Mouse (Mus musculus) limb, embryonic 12.5 days (tissue): ENCODE results near the gene Khnyn. TPM values are rescaled to one million over a fixed set of nuclear protein-coding genes. Genes with fewer than 3 reads are reported as not detected.

Experiments used
- ATAC-seq: fragments of 200-750 bp; cut with Nextera tagmentation; 2 replicates; pipeline ENCODE4 v1.8.0; 2017; ENCODE audit warnings: low read depth, moderate TSS enrichment; ENCODE audit not compliant: insufficient number of reproducible peaks, insufficient read depth, low FRiP score, low TSS enrichment
- H3K27ac ChIP-seq: fragments of 300-500 bp; sonication (generic); 2 replicates; pipeline ENCODE4 v1.5.1; 2016; ENCODE audit warnings: mild to moderate bottlenecking, moderate library complexity
- H3K27me3 ChIP-seq: fragments of 300-500 bp; sonication (generic); 2 replicates; pipeline ENCODE4 v1.6.1; 2016; ENCODE audit warnings: mild to moderate bottlenecking, moderate library complexity
- H3K36me3 ChIP-seq: fragments of 300-500 bp; sonication (generic); 2 replicates; pipeline ENCODE4 v1.6.1; 2016; ENCODE audit warnings: mild to moderate bottlenecking, moderate library complexity
- H3K4me1 ChIP-seq: fragments of 300-500 bp; sonication (generic); replicated peaks from 2 replicates; pipeline ENCODE4 v1.6.1; 2016
- H3K4me2 ChIP-seq: fragments of 300-500 bp; sonication (generic); 2 replicates; pipeline ENCODE4 v1.6.1; 2016; ENCODE audit warnings: mild to moderate bottlenecking, moderate library complexity
- H3K4me3 ChIP-seq: fragments of 300-500 bp; sonication (generic); replicated peaks from 2 replicates; pipeline ENCODE4 v1.5.1; 2016; ENCODE audit warnings: mild to moderate bottlenecking
- H3K9ac ChIP-seq: fragments of 300-500 bp; sonication (generic); replicated peaks from 2 replicates; pipeline ENCODE4 v1.6.1; 2016; ENCODE audit warnings: mild to moderate bottlenecking, moderate library complexity
- H3K9me3 ChIP-seq: fragments of 300-500 bp; sonication (generic); 2 replicates; pipeline ENCODE4 v1.6.1; 2016; ENCODE audit warnings: mild to moderate bottlenecking, moderate library complexity
- WGBS: fragments of 180-500 bp; shearing (Covaris S2); methylation state at CpG from one replicate; pipeline ENCODE4 v1.1.7; 2016; 5-methylcytosine and 5-hydroxymethylcytosine counted together
- polyA plus RNA-seq: library from polyadenylated mRNA; unstranded; fragments of >200 nt; fragmentation: Nextera tagmentation; extraction: Ambion mirVana; gene quantifications from 2 replicates; pipeline ENCODE4 v1.2.1, GENCODE M21; 2016

Gene Khnyn
- polyA plus RNA-seq, 1 experiment from 2014 or later: 36.9 TPM

DNA sequence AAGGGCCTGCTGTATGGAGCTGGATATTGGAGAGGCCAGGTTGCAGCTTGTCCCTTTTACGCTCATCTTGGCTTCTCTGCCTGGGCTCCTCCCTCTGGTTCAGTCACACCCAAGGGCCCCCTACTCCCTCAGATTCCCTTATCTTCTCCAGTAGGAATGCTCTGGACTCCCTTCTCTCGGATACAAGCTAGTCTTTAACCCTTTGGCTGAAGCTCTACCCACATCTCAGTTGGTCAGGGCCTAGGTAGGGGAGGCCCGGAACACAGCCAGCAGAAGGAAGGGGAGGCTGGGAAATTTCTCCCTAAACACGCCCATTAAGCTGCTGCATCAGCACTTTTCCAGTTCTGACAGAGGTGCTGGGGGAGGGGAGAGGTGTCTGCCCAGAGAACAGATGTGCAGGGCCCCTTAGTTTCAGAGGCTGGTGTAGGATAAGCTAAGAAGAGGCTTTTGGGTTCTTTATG lies 29.6 kb upstream of the Khnyn start:
- peak overlapping the region; percentile 78 for H3K4me3 ChIP-seq
- H3K9me3 ChIP-seq: no peaks in the 10 kb centered on the region
- H3K36me3 ChIP-seq: peaks cover 23% of the 10 kb centered on the region
- no peaks in the 10 kb centered on the region for H3K27me3 ChIP-seq
- H3K27ac ChIP-seq: peak overlapping the region; percentile 98
- H3K4me2 ChIP-seq: peak overlapping the region; percentile 98
- no peak for ATAC-seq
- WGBS: 0% methylated on average over 4 of the region's 4 CpGs
- peaks cover 64% of the 10 kb centered on the region for H3K4me1 ChIP-seq
- peak overlapping the region; percentile 89 for H3K9ac ChIP-seq

DNA sequence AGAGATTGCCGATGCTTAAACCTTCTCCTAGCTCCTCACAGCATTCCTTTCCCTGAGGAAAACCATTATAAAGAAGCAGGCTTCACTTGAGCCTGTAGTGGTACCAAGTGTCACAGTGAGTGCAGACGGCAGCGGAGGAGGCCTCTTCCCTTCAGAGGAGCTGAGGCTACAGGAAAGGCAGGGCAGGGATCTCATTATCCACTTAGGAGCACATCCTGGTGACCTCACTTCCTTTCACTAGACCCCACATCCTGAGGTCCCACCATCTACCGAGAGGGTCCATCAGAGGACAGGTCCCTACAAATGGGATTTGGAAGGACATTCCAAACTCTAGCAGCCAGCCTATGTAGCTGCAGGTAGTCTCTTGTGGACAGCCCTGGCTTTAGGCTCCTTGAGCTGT lies 27.2 kb upstream of the Khnyn start:
- Histone ChIP-seq H3K36me3 (peaks cover 34% of the 10 kb centered on the region), H3K9me3 (no peaks in the 10 kb centered on the region), H3K27ac (no peak overlapping the region), H3K4me1 (peaks cover 68% of the 10 kb centered on the region), H3K9ac (no peak overlapping the region), H3K4me3 (peak overlapping the region; percentile 18; the same call in 1 of the 2 replicates), H3K27me3 (no peaks in the 10 kb centered on the region), H3K4me2 (peak overlapping the region; percentile 98)
- no peak for ATAC-seq
- 42% methylated on average over 4 of the region's 4 CpGs for WGBS

DNA sequence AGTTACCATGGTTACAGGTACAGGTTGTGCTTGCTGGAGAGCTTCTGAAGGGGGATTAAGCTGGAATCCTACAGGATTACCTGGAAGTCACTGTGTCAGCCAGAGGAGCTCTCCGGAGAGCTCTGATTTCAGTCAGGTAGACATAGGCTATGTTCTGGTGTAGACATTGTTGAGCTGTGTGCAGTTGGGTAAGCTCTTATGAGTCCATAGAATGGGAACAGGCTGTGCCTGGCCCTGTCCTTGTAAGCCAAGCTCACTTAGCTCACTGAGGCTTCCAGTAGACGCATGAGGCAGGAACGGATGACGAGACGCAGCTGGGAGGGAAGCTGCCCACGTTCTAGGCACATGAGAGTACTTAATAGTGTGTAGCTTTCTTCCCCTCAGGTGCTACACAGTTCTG lies 22.6 kb upstream of the Khnyn start:
- H3K9ac ChIP-seq: no peak overlapping the region
- no peak overlapping the region for H3K4me2 ChIP-seq
- no peak overlapping the region for H3K4me3 ChIP-seq
- ATAC-seq: no peak
- H3K36me3 ChIP-seq: peaks cover 75% of the 10 kb centered on the region
- no peaks in the 10 kb centered on the region for H3K9me3 ChIP-seq
- WGBS: 66% methylated on average over 6 of the region's 6 CpGs
- H3K27me3 ChIP-seq: no peaks in the 10 kb centered on the region
- H3K27ac ChIP-seq: peak overlapping the region; percentile 14; the same call in 1 of the 2 replicates
- peaks cover 59% of the 10 kb centered on the region for H3K4me1 ChIP-seq

DNA sequence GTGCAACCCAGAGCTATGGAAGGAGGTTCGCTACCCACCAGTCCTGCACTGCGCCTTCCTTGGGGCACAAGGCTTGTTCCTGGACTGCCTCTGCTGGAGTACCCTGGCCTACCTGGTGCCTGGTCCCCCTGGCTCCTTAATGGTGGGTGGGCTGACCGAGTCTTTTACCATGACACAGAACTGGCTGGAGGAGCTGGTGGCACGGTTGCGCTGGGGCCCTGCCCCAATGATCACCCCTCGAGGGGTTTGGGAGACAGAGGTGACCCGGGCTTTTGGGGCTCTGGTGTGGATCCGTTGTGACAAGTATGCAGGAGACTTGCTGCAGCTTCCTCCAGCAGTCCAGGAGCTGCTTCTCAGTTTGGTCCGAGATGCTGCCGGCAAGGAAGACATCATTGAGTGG lies 21.8 kb upstream of the Khnyn start:
- peaks cover 75% of the 10 kb centered on the region for H3K36me3 ChIP-seq
- H3K4me3 ChIP-seq: no peak overlapping the region
- H3K9ac ChIP-seq: no peak overlapping the region
- ATAC-seq: no peak
- 0 out of 2 replicates have a peak overlapping the region, but pooled peaks have one; percentile 29 for H3K27ac ChIP-seq
- H3K4me1 ChIP-seq: peaks cover 51% of the 10 kb centered on the region
- 89% methylated on average over 10 of the region's 10 CpGs for WGBS
- no peaks in the 10 kb centered on the region for H3K27me3 ChIP-seq
- no peaks in the 10 kb centered on the region for H3K9me3 ChIP-seq
- H3K4me2 ChIP-seq: no peak overlapping the region

DNA sequence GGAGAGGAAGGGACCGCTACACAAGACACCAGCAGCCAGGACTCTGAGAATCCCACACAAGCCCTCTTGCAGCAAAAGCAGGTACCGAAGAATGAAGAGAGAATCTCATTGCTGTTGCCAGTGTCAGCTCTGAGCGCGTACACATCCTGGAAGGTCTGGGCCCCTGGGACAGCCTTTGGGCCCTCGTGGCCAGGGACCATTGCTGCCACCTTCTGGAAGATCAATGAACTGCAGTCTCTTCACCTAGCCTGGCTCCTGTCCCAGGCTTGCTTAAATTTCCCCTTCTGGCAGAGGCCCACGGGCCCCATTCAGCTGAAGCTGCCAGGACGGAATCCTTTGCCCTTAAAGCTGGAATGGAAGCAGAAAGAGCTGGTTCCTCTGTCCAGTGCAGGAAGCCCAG lies 21.0 kb upstream of the Khnyn start:
- Histone ChIP-seq H3K4me3 (no peak overlapping the region), H3K27me3 (no peaks in the 10 kb centered on the region), H3K9ac (no peak overlapping the region), H3K36me3 (peaks cover 79% of the 10 kb centered on the region), H3K27ac (no peak overlapping the region), H3K4me2 (peak overlapping the region; percentile 2; the same call in 1 of the 2 replicates), H3K9me3 (no peaks in the 10 kb centered on the region), H3K4me1 (peaks cover 48% of the 10 kb centered on the region)
- 30% methylated on average over 7 of the region's 7 CpGs for WGBS
- 0 out of 2 replicates have a peak, but pooled peaks have one; percentile 9 for ATAC-seq

DNA sequence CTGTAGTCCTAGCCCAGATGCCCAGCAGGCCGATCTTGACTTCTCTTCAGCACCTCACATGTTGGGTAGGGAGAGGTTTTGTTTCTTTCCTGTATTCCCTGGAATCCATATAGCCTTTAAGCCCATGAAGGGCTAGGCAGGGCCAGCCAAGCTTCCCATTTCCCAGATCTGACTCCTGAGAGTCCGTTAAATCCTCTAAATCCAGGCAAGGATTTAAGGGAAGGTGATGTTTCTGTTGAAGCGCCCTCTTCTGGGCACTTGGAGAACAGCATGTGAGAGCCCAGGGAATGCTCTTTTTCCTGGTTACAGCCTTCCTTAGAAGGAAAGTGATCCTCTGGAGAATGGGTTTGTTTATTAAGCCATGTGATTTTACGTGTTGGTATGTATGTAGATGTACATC lies 17.8 kb upstream of the Khnyn start:
- no peak overlapping the region for H3K4me3 ChIP-seq
- ATAC-seq: no peak
- WGBS: 39% methylated on average over 4 of the region's 4 CpGs
- H3K9ac ChIP-seq: no peak overlapping the region
- no peaks in the 10 kb centered on the region for H3K9me3 ChIP-seq
- no peaks in the 10 kb centered on the region for H3K27me3 ChIP-seq
- H3K27ac ChIP-seq: no peak overlapping the region
- H3K4me1 ChIP-seq: peaks cover 21% of the 10 kb centered on the region
- no peak overlapping the region for H3K4me2 ChIP-seq
- peaks cover 99% of the 10 kb centered on the region for H3K36me3 ChIP-seq

DNA sequence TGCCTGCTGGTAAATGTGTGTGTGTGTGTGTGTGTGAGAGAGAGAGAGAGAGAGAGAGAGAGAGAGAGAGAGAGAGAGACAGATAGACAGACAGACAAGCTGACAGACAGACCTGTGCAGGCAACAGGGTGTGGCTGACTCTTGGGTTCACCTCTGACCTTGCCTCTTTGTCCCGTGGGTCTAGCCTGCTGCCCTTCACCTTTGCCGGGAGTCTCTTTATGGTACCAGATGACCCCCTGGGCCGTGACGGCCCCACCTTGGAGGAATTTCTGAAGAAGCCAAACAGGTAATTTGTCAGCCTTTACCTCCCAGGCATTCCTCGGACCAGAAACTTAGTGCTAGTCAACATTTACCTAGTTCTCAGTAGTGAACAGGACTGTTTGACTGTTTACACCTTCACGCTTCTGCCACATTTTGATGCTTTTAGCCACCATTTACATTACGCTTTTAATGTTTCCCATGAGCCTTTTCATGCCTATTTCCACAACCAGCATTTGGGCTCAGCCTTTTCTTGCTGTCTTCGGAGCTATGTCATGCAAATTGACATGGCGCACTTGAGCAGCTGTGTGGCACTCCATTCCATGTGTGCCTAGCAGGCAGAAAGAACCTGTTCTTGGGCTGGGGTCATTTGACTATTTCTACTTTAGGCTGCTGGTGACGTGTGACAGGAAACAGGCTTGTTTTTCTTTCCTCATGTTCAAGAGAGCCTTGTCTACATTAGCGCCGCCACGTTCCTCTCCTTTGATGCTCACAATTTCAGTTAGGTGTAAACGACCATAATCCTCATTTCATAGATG lies 16.3 kb upstream of the Khnyn start:
- H3K36me3 ChIP-seq: peaks cover 100% of the 10 kb centered on the region
- no peak for ATAC-seq

DNA sequence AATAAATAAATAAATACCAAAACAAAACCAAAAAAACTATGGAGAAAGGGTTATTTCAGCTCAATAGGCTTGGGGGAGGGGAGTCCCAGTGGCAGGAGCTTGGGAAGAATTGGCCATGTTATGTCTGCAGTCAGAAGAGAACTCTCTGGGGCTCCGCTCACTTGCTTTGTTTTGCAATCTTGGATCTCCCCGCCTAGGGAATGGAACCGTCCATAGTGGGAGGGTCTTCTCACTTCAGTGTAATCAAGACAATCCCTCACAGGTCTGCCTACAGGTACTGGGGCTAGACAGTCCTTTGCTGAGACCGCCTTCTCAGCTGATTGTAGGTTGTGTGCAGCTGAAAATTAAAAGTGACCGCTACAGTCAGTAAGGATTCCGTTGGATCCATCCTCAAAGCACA lies 15.2 kb upstream of the Khnyn start:
- no peak overlapping the region for H3K4me2 ChIP-seq
- H3K36me3 ChIP-seq: peaks cover 90% of the 10 kb centered on the region
- no peak for ATAC-seq
- 91% methylated on average over 6 of the region's 6 CpGs for WGBS
- H3K27ac ChIP-seq: no peak overlapping the region
- H3K4me3 ChIP-seq: no peak overlapping the region
- no peak overlapping the region for H3K9ac ChIP-seq
- no peaks in the 10 kb centered on the region for H3K9me3 ChIP-seq
- peaks cover 17% of the 10 kb centered on the region for H3K4me1 ChIP-seq
- no peaks in the 10 kb centered on the region for H3K27me3 ChIP-seq

More for the DNA sequence above, 16.3 kb upstream of the Khnyn start:
- Histone ChIP-seq H3K4me2 (no peak overlapping the region), H3K27ac (no peak overlapping the region), H3K27me3 (no peaks in the 10 kb centered on the region), H3K9ac (no peak overlapping the region), H3K4me1 (peaks cover 13% of the 10 kb centered on the region), H3K9me3 (no peaks in the 10 kb centered on the region), H3K4me3 (no peak overlapping the region)
- WGBS: 90% methylated on average over 14 of the region's 14 CpGs

DNA sequence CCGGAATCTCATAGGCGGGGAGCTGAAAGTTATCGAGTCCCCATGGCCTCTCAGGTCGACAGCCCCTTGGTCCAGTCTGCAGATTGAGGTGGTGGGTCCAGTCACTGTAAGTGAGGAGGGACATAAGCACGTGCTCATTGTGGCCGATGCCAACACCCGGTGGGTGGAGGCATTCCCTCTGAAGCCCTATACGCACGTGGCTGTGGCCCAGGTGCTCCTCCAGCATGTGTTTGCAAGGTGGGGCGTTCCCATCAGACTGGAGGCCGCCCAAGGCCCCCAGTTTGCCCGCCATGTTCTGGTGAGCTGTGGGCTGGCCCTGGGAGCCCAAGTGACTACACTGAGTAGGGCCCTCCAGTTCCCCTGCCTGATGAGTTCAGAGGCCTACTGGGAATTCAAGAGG lies 12.7 kb upstream of the Khnyn start:
- no peaks in the 10 kb centered on the region for H3K9me3 ChIP-seq
- H3K9ac ChIP-seq: no peak overlapping the region
- no peak overlapping the region for H3K4me3 ChIP-seq
- peaks cover 19% of the 10 kb centered on the region for H3K4me1 ChIP-seq
- H3K36me3 ChIP-seq: peaks cover 65% of the 10 kb centered on the region
- no peaks in the 10 kb centered on the region for H3K27me3 ChIP-seq
- no peak for ATAC-seq
- no peak overlapping the region for H3K27ac ChIP-seq
- WGBS: 92% methylated on average over 12 of the region's 12 CpGs
- no peak overlapping the region for H3K4me2 ChIP-seq

DNA sequence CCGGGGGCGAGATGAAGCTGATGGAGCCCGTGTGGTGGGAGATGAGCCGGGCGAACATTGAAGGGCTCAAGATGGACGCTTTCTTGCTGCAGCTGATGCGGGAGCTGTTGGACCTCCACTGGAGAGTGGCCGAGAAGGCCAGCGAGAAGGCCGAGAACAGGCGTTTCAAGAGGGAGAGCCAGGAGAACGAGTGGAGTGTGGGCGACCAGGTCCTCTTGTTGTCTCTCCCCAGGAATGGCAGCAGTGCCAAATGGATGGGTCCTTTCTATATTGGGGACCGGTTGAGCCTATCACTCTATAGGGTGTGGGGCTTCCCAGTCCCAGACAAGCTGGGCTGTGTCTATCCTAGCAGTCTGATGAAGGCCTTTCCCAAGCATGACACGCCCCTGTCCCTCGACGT lies 12.2 kb upstream of the Khnyn start:
- no peaks in the 10 kb centered on the region for H3K9me3 ChIP-seq
- 87% methylated on average over 17 of the region's 17 CpGs for WGBS
- H3K27me3 ChIP-seq: no peaks in the 10 kb centered on the region
- H3K4me2 ChIP-seq: no peak overlapping the region
- no peak overlapping the region for H3K27ac ChIP-seq
- no peak overlapping the region for H3K4me3 ChIP-seq
- H3K4me1 ChIP-seq: peaks cover 24% of the 10 kb centered on the region
- ATAC-seq: no peak
- peaks cover 60% of the 10 kb centered on the region for H3K36me3 ChIP-seq
- no peak overlapping the region for H3K9ac ChIP-seq

DNA sequence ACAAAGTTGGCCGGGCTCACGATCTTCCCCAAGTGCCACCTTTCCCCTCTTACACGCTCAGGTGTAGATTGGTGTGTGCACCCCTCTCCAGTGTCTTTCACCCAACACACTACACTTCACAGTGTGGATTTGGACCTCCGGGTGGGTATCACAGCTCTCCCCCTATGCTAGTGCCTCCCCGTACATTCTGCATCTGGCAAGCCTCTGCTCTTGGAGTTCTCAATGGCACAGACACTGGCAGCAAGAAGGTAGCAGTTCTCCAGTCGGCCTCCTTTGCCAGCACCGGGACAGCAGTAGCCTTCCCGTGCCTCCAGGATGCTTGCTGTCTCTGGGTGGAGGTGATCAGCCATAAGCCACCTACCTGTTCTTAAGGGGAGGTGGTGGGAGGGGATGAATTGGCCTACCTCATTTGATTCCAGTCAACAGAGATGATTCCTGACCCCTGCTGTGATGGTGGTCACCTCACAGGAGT lies 11.5 kb upstream of the Khnyn start:
- 0 out of 2 replicates have a peak overlapping the region, but pooled peaks have one; percentile 18 for H3K9ac ChIP-seq
- H3K27ac ChIP-seq: peak overlapping the region; percentile 56; the same call in 1 of the 2 replicates
- no peaks in the 10 kb centered on the region for H3K9me3 ChIP-seq
- H3K4me1 ChIP-seq: peaks cover 31% of the 10 kb centered on the region
- no peaks in the 10 kb centered on the region for H3K27me3 ChIP-seq
- 84% methylated on average over 8 of the region's 8 CpGs for WGBS
- H3K4me3 ChIP-seq: no peak overlapping the region
- peak overlapping the region; percentile 37 for H3K4me2 ChIP-seq
- no peak; the same call in 1 of the 2 replicates for ATAC-seq
- peaks cover 53% of the 10 kb centered on the region for H3K36me3 ChIP-seq
